Mouse (Mus musculus) cerebellum, adult 2 months (tissue): ENCODE measurements at regions not wholly inside any gene's neighbourhood (a gene's known extent, or its start where the extent isn't known, plus 50 kb on each side); places are given as distances from the start of the nearest gene placed in this dataset.

Source experiments
- CTCF ChIP-seq: fragments of 200-500 bp; IDR thresholded peaks from 2 replicates; pipeline ENCODE4 v1.5.1; 2011; ENCODE audit warnings: low read depth, mild to moderate bottlenecking, control low read depth, low read length, moderate library complexity, borderline replicate concordance; ENCODE audit not compliant: insufficient read depth
- POLR2A ChIP-seq: fragments of 200-500 bp; IDR thresholded peaks from 2 replicates; pipeline ENCODE4 v1.6.1; 2011; ENCODE audit warnings: low read length, control low read depth, borderline replicate concordance; ENCODE audit not compliant: insufficient read depth

DNA sequence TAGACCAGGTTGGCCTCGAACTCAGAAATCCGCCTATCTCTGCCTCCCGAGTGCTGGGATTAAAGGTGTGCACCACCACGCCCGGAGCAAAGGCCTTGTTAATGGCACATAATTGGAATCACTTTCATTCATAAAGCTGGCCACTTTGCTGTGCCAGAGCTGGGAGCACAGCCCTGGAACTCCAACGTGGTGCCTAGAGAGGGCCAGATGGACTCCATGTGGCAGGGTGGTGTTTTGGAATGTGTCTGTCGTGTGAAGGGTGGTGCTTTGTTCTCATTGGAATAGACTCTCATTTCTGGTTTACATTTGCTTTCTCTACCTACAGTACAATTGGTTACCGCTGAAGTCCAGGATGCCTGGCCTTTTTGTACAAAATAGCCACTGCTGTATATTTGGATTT is 150.2 kb downstream of the Cartpt start:
- no peak for TF ChIP-seq CTCF
- TF ChIP-seq POLR2A = no peak
